Mouse (Mus musculus): Measurements from ENCODE around the gene Stip1.

DNA sequence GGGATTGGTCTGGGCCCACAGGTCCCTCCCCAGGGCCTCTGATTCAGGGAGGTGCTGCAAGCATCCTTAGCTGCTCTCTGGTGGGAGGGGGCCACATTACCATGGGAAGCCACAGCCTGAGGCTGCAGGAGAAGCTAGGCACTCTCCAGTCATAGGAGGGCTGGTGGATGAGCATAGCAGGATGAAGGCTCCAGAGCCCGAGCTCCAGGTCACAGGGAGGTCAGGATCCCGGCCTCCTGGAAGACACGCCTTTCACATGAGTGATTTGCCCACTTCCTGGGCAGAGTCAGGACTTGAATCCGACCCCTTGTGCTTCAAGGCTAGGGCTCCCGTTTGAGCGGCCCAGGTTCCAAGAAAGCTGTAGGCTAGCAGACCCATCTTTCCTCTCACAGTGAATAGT lies 68.1 kb downstream of the Stip1 start:
- TF ChIP-seq CTCF (IDR thresholded peaks at IDR 0.05; ENCODE audit: low read depth): no peak
- no peak for TF ChIP-seq EP300 (IDR thresholded peaks at IDR 0.05; ENCODE audit: low read depth)
